Mouse (Mus musculus) left cerebral cortex, adult 11 months (tissue): ENCODE measurements around the gene Ppp1r12c.

ENCODE experiments used
- DNase-seq: peaks from one replicate; pipeline ENCODE4 v3.0.0; 2022; ENCODE audit warnings: low spot score

Ppp1r12c gene

DNA sequence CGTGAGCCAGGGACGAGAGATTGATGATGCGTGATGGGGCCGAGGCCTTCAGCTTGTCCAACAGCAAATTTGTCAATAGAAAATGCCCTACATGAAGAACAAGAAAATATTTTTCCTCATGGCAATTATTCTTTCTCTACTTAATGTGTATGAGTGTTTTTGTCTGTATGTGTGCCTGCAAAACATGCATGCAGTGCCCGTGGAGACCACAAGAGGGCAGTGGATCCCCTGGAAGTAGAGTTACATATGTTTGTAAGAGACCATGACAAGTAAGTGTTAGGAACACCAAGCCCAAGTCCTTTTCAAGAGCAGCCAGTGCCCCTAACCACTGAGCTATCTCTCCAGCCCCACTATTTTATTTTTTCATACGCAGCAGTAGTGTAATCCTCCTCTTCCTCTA lies 69.9 kb downstream of the Ppp1r12c start:
- peak; percentile 38 for DNase-seq
